Comparison of ENCODE assay signal across 15 mouse cellular contexts in the genomic region with DNA sequence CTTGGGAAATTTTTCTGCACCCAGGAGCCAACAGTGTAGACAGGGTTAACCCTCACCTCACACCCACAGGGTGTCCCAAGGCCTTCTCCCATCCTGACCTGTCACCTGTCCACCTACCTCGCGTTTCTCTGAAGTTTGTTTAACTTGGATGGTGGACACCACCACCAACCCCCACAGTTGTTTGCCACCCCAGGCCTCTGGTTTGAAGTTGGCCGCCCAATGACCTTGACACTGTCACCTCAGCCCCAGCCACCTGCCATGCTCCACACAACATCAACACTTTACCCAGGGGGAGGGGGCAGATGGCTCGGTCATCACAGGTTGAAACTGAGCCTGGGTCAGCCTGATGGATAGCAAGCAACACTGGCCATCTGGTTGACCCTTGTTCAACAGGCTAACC.
"Had no signal": no experiment of that assay in that cellular context is flagged by ENCODE, and none has a peak within 500 bp of the region (broad histone marks: within the 10 kb centered on the region; RNA-seq: fewer than 3 reads in every experiment).

No protein-coding gene starts in this region.

- H3K36me3 ChIP-seq: limb, embryonic 13.5 days; midbrain, embryonic 15.5 days; neural tube, embryonic 13.5 days had no signal

- H3K4me1 ChIP-seq: limb, embryonic 13.5 days; midbrain, embryonic 15.5 days; neural tube, embryonic 13.5 days had no signal

- ATAC-seq: lung, postnatal 0 days; midbrain, embryonic 15.5 days had no signal

- H3K9ac ChIP-seq: limb, embryonic 13.5 days; midbrain, embryonic 15.5 days; neural tube, embryonic 13.5 days had no signal

- DNase-seq: kidney, adult 11 months; kidney, postnatal 10 days; kidney, postnatal 4 days; left cerebral cortex, postnatal 4 days; lung, adult 2 months; lung, postnatal 36 days; retina, postnatal 1 day; right cerebral cortex, postnatal 4 days; spleen, adult 18-20 months; thymus, postnatal 36 days had no signal

- H3K9me3 ChIP-seq: limb, embryonic 13.5 days; midbrain, embryonic 15.5 days; neural tube, embryonic 13.5 days had no signal

- H3K4me3 ChIP-seq: limb, embryonic 13.5 days; midbrain, embryonic 15.5 days; neural tube, embryonic 13.5 days had no signal

- H3K27ac ChIP-seq: limb, embryonic 13.5 days; midbrain, embryonic 15.5 days; neural tube, embryonic 13.5 days had no signal

- H3K4me2 ChIP-seq: limb, embryonic 13.5 days; midbrain, embryonic 11.5 days; midbrain, embryonic 15.5 days; neural tube, embryonic 13.5 days had no signal

- H3K27me3 ChIP-seq: midbrain, embryonic 15.5 days; neural tube, embryonic 13.5 days had no signal
